Mouse (Mus musculus) erythroblast, embryonic 14.5 days (primary cell): Measurements from ENCODE around the gene Mthfsd.

Experiments
- GATA1 ChIP-seq: IDR thresholded peaks from 2 replicates; pipeline ENCODE4 v1.6.1; 2012; ENCODE audit warnings: low read length, inconsistent platforms, mixed read lengths
- TAL1 ChIP-seq: IDR thresholded peaks from 3 replicates; pipeline ENCODE4 v1.6.1; 2012; ENCODE audit warnings: low read length, inconsistent platforms, mixed read lengths

DNA sequence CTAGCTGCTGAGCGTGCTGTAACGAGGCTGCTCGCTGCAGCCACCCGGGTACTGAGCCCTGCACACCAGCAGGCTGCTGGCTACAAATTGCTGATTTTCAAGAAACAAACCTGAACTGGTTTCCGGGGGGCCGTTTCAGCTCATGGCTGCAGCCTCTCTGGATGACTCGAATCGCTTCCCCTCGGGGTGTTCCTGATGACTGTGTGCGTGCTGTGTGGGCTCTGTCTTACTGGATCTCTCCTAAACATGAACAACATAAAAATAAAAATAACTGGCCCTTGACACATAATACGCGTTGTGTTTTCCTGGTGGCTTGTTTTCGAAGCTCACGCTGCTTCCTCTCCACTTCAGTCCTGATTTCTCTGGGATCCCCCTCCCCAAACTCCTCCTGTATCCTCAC lies 29.5 kb downstream of the Mthfsd start:
- TF ChIP-seq GATA1, result no peak
- TF ChIP-seq TAL1, result no peak
